Mouse (Mus musculus) urinary bladder, postnatal 4 days (tissue): Measurements from ENCODE around the gene Olfr1297.

Experiments used
- DNase-seq, 2 experiments: peaks; one replicate each; pipeline ENCODE4 v3.0.0; 2021 to 2022; ENCODE audit warnings: low spot score in 2 of 2

The Olfr1297 gene

GRCm38 (mm10) chr2:111626397-111626796 is at the start of gene Olfr1297:
TSS of gene Olfr1297 (minus strand) at chr2:111626497.
- no peak for DNase-seq

GRCm38 (mm10) chr2:111661119-111661518 is 34.8 kb upstream of the Olfr1297 start, which contains the start of gene Olfr1299:
TSS of gene Olfr1299 (plus strand) at chr2:111661419.
- no peak for DNase-seq

- no peak for DNase-seq
Measured at GRCm38 (mm10) chr2:111649101-111649500, 22.8 kb upstream of the Olfr1297 start, which contains the start of gene Olfr1298. TSS of gene Olfr1298 (minus strand) at chr2:111649201.

- DNase-seq = no peak
Measured at GRCm38 (mm10) chr2:111569581-111569980, 56.7 kb downstream of the Olfr1297 start, which contains the start of gene Olfr1295. TSS of gene Olfr1295 (minus strand) at chr2:111569681.
